Mouse (Mus musculus): ENCODE data around the gene Tenm2. TPM values are rescaled to one million over a fixed set of nuclear protein-coding genes. Genes with fewer than 3 reads are reported as not detected.

Gene Tenm2
- polyA plus RNA-seq, 1 experiment from 2014 or later = 77.0 TPM

GRCm38 (mm10) chr11:36974142-36974541 lies 261.6 kb downstream of the Tenm2 start:
- Histone ChIP-seq H3K4me3 (ENCODE audit: low read depth, low read length) (no peak overlapping the region), H3K9me3 (replicated peaks; ENCODE audit: control insufficient read depth, low read length, poor library complexity, severe bottlenecking) (no peaks in the 10 kb centered on the region), H3K4me1 (ENCODE audit: control insufficient read depth, insufficient read depth, low read length) (no peaks in the 10 kb centered on the region), H3K27me3 (ENCODE audit: control insufficient read depth, insufficient read depth, low read depth, low read length) (no peaks in the 10 kb centered on the region), H3K4me2 (ENCODE audit: low read length) (no peak overlapping the region), H3K36me3 (ENCODE audit: control insufficient read depth, insufficient read depth, low read length) (no peaks in the 10 kb centered on the region), H3K9ac (ENCODE audit: low read depth, low read length) (no peak overlapping the region), H3K27ac (ENCODE audit: low read length) (no peak overlapping the region)
- WGBS = 65% methylated on average over 2 of the region's 2 CpGs
- ATAC-seq = no peak

- ATAC-seq = no peak
- H3K9me3 ChIP-seq (replicated peaks; ENCODE audit: control insufficient read depth, low read length, poor library complexity, severe bottlenecking) = no peaks in the 10 kb centered on the region
- no peaks in the 10 kb centered on the region for H3K4me1 ChIP-seq (ENCODE audit: control insufficient read depth, insufficient read depth, low read length)
- no peaks in the 10 kb centered on the region for H3K27me3 ChIP-seq (ENCODE audit: control insufficient read depth, insufficient read depth, low read depth, low read length)
- H3K4me3 ChIP-seq (ENCODE audit: low read depth, low read length) = no peak overlapping the region
- H3K27ac ChIP-seq (ENCODE audit: low read length) = no peak overlapping the region
- no peak overlapping the region for H3K9ac ChIP-seq (ENCODE audit: low read depth, low read length)
- WGBS = 75% methylated on average over 5 of the region's 5 CpGs
- H3K36me3 ChIP-seq (ENCODE audit: control insufficient read depth, insufficient read depth, low read length) = no peaks in the 10 kb centered on the region
- no peak overlapping the region for H3K4me2 ChIP-seq (ENCODE audit: low read length)
These were observed 277.7 kb downstream of the Tenm2 start for GRCm38 (mm10) chr11:36958102-36958501.

GRCm38 (mm10) chr11:36941429-36941828 lies 294.3 kb downstream of the Tenm2 start:
- H3K27ac ChIP-seq (ENCODE audit: low read length) = no peak overlapping the region
- H3K4me1 ChIP-seq (ENCODE audit: control insufficient read depth, insufficient read depth, low read length) = peaks cover 6% of the 10 kb centered on the region; the same call in 1 of the 2 replicates
- 74% methylated on average over 6 of the region's 6 CpGs for WGBS
- no peak overlapping the region for H3K9ac ChIP-seq (ENCODE audit: low read depth, low read length)
- H3K36me3 ChIP-seq (ENCODE audit: control insufficient read depth, insufficient read depth, low read length) = no peaks in the 10 kb centered on the region; the same call in 1 of the 2 replicates
- no peaks in the 10 kb centered on the region for H3K9me3 ChIP-seq (replicated peaks; ENCODE audit: control insufficient read depth, low read length, poor library complexity, severe bottlenecking)
- H3K4me2 ChIP-seq (ENCODE audit: low read length) = no peak overlapping the region
- H3K27me3 ChIP-seq (ENCODE audit: control insufficient read depth, insufficient read depth, low read depth, low read length) = no peaks in the 10 kb centered on the region
- ATAC-seq = no peak
- H3K4me3 ChIP-seq (ENCODE audit: low read depth, low read length) = no peak overlapping the region

- ATAC-seq = no peak
- Histone ChIP-seq H3K9me3 (replicated peaks; ENCODE audit: control insufficient read depth, low read length, poor library complexity, severe bottlenecking) (no peaks in the 10 kb centered on the region), H3K4me2 (ENCODE audit: low read length) (no peak overlapping the region), H3K27me3 (ENCODE audit: control insufficient read depth, insufficient read depth, low read depth, low read length) (no peaks in the 10 kb centered on the region), H3K4me1 (ENCODE audit: control insufficient read depth, insufficient read depth, low read length) (peaks cover 6% of the 10 kb centered on the region; the same call in 1 of the 2 replicates), H3K4me3 (ENCODE audit: low read depth, low read length) (no peak overlapping the region), H3K9ac (ENCODE audit: low read depth, low read length) (no peak overlapping the region), H3K36me3 (ENCODE audit: control insufficient read depth, insufficient read depth, low read length) (no peaks in the 10 kb centered on the region; the same call in 1 of the 2 replicates), H3K27ac (ENCODE audit: low read length) (no peak overlapping the region)
- 27% methylated on average over 7 of the region's 7 CpGs for WGBS
These were observed 295.1 kb downstream of the Tenm2 start for GRCm38 (mm10) chr11:36940557-36941110.

GRCm38 (mm10) chr11:36929817-36930216 lies 305.9 kb downstream of the Tenm2 start:
- Histone ChIP-seq H3K9ac (ENCODE audit: low read depth, low read length) (no peak overlapping the region), H3K36me3 (ENCODE audit: control insufficient read depth, insufficient read depth, low read length) (no peaks in the 10 kb centered on the region), H3K4me1 (ENCODE audit: control insufficient read depth, insufficient read depth, low read length) (no peaks in the 10 kb centered on the region), H3K4me2 (ENCODE audit: low read length) (no peak overlapping the region), H3K27me3 (ENCODE audit: control insufficient read depth, insufficient read depth, low read depth, low read length) (no peaks in the 10 kb centered on the region), H3K27ac (ENCODE audit: low read length) (no peak overlapping the region), H3K4me3 (ENCODE audit: low read depth, low read length) (no peak overlapping the region), H3K9me3 (replicated peaks; ENCODE audit: control insufficient read depth, low read length, poor library complexity, severe bottlenecking) (peaks cover 2% of the 10 kb centered on the region; the same call in 1 of the 2 replicates)
- WGBS = 71% methylated on average over 5 of the region's 5 CpGs
- ATAC-seq = no peak

GRCm38 (mm10) chr11:36926705-36927406 lies 308.9 kb downstream of the Tenm2 start:
- 74% methylated on average over 9 of the region's 9 CpGs for WGBS
- no peak overlapping the region for H3K4me3 ChIP-seq (ENCODE audit: low read depth, low read length)
- H3K36me3 ChIP-seq (ENCODE audit: control insufficient read depth, insufficient read depth, low read length) = no peaks in the 10 kb centered on the region
- H3K27me3 ChIP-seq (ENCODE audit: control insufficient read depth, insufficient read depth, low read depth, low read length) = no peaks in the 10 kb centered on the region
- no peak overlapping the region for H3K4me2 ChIP-seq (ENCODE audit: low read length)
- ATAC-seq = no peak
- peaks cover 2% of the 10 kb centered on the region; the same call in 1 of the 2 replicates for H3K9me3 ChIP-seq (replicated peaks; ENCODE audit: control insufficient read depth, low read length, poor library complexity, severe bottlenecking)
- H3K4me1 ChIP-seq (ENCODE audit: control insufficient read depth, insufficient read depth, low read length) = no peaks in the 10 kb centered on the region
- no peak overlapping the region for H3K27ac ChIP-seq (ENCODE audit: low read length)
- H3K9ac ChIP-seq (ENCODE audit: low read depth, low read length) = no peak overlapping the region

GRCm38 (mm10) chr11:36919301-36919700 lies 316.5 kb downstream of the Tenm2 start:
- Histone ChIP-seq H3K36me3 (ENCODE audit: control insufficient read depth, insufficient read depth, low read length) (no peaks in the 10 kb centered on the region), H3K27ac (ENCODE audit: low read length) (no peak overlapping the region), H3K4me2 (ENCODE audit: low read length) (no peak overlapping the region), H3K9me3 (replicated peaks; ENCODE audit: control insufficient read depth, low read length, poor library complexity, severe bottlenecking) (no peaks in the 10 kb centered on the region), H3K4me1 (ENCODE audit: control insufficient read depth, insufficient read depth, low read length) (no peaks in the 10 kb centered on the region), H3K9ac (ENCODE audit: low read depth, low read length) (no peak overlapping the region), H3K4me3 (ENCODE audit: low read depth, low read length) (no peak overlapping the region), H3K27me3 (ENCODE audit: control insufficient read depth, insufficient read depth, low read depth, low read length) (no peaks in the 10 kb centered on the region)
- WGBS = 84% methylated on average over 6 of the region's 6 CpGs
- ATAC-seq = no peak

GRCm38 (mm10) chr11:36911406-36911805 lies 324.4 kb downstream of the Tenm2 start:
- Histone ChIP-seq H3K27me3 (ENCODE audit: control insufficient read depth, insufficient read depth, low read depth, low read length) (no peaks in the 10 kb centered on the region), H3K27ac (ENCODE audit: low read length) (no peak overlapping the region), H3K9me3 (replicated peaks; ENCODE audit: control insufficient read depth, low read length, poor library complexity, severe bottlenecking) (no peaks in the 10 kb centered on the region), H3K36me3 (ENCODE audit: control insufficient read depth, insufficient read depth, low read length) (no peaks in the 10 kb centered on the region), H3K9ac (ENCODE audit: low read depth, low read length) (no peak overlapping the region), H3K4me3 (ENCODE audit: low read depth, low read length) (no peak overlapping the region), H3K4me1 (ENCODE audit: control insufficient read depth, insufficient read depth, low read length) (no peaks in the 10 kb centered on the region), H3K4me2 (ENCODE audit: low read length) (no peak overlapping the region)
- 78% methylated on average over 4 of the region's 4 CpGs for WGBS
- no peak for ATAC-seq

- Histone ChIP-seq H3K4me3 (ENCODE audit: low read depth, low read length) (no peak overlapping the region), H3K4me1 (ENCODE audit: control insufficient read depth, insufficient read depth, low read length) (no peaks in the 10 kb centered on the region), H3K9ac (ENCODE audit: low read depth, low read length) (no peak overlapping the region), H3K4me2 (ENCODE audit: low read length) (no peak overlapping the region), H3K9me3 (replicated peaks; ENCODE audit: control insufficient read depth, low read length, poor library complexity, severe bottlenecking) (no peaks in the 10 kb centered on the region), H3K27ac (ENCODE audit: low read length) (no peak overlapping the region), H3K36me3 (ENCODE audit: control insufficient read depth, insufficient read depth, low read length) (no peaks in the 10 kb centered on the region), H3K27me3 (ENCODE audit: control insufficient read depth, insufficient read depth, low read depth, low read length) (no peaks in the 10 kb centered on the region)
- 93% methylated on average over 1 of the region's 1 CpGs for WGBS
- no peak for ATAC-seq
These were observed 326.7 kb downstream of the Tenm2 start for GRCm38 (mm10) chr11:36909036-36909435.
